Mouse (Mus musculus) spleen, adult 12 weeks (tissue): ENCODE results near the gene Cdk5r1.

Source experiments
- DNase-seq: peaks from one replicate; pipeline ENCODE4 v3.0.0; 2022; ENCODE audit warnings: low spot score

The Cdk5r1 gene

DNA sequence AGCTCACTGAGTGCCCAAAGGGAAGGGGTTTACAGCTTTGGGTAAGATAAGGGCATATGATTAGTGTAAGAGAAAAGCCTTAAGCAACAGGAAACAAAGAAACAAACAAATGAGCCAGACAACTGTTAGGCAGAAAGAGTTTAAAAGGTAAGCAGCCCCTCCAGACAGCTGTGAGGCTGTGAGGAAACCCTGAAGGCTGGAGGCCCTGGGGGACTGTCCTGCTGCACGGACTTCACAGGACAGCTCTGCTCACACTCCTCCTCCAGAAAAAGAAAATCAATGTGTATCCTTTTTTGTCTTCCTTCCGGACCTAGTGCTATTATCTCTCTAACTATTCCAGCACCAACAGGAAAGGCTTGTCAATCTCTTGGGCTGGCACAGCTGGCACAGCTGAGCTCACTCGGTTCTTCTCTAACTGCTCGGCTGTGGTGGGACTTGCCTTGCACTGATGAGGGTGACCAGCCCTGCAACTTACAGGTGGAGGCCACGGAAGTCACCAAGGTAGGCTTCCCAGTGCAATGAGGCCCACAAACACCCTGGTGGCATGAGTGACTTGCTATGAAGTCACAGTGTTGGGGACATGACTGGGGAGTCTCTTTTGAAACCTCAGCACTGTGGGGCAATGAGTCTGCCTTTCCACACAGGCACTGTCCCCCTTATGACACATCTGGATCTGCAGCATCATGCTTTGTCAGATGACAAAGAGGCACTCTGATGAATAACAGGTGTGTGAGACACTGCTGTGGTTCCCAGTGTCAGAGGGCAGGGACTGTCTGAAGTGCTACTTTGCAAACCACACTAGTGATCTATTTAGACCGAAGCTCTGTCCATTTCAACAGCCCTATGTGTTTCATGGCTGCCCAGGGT lies 27.9 kb downstream of the Cdk5r1 start:
- no peak for DNase-seq

DNA sequence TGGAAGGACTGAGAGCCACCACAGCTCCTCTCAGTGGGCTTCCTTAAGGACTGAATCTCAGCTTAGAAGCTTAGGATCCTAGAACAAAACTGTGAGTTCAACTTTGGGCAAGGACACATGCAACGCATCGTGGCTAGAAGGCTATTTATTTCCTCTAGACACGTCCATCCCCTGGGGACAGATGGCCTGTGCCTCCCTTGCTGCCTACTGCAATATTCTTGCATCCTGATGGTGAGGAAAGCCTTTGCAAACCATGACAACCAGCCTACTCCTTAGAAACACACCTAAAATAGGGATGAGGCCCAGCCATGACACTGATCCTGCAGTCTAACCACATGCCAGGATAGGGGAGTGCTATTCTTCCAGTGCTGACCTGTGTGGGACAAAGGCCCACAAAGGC lies 28.8 kb downstream of the Cdk5r1 start:
- no peak for DNase-seq

DNA sequence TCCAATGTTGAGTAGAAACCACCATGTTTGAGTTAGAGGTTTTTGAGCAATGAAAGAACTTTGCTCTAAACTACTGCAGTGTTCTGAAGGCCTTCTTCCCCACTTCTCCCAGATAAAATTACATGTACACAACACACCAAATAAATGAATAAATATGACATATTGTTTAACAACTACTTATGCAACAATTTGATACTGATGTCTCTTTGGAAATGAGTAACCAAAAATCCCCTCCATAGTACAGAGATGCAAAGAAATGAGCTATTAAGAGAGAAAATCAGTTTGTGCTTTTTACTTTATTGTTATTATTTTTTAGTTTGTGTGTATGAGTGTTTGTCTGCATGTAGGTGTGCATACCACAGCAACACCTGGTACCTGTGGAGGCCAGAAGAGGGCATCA lies 29.7 kb downstream of the Cdk5r1 start:
- no peak for DNase-seq

DNA sequence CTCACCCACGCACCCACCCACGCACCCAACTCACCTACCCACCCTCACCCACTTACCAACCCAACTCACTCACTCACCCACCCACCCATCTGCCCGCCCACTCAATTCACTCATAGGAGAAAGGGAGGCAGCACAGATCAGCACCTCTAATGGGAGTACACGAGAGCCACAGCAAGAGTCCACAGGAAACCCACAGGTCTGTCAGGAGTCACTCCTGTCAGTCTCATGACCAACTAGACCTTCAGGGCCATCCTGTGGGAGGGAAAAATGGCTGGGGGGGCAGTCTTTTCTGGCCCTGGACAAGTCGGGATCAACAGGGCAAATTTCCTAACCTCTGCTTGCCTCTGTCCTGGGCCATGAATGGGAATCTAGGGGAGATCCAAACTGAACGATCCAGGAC lies 31.0 kb downstream of the Cdk5r1 start:
- no peak for DNase-seq

DNA sequence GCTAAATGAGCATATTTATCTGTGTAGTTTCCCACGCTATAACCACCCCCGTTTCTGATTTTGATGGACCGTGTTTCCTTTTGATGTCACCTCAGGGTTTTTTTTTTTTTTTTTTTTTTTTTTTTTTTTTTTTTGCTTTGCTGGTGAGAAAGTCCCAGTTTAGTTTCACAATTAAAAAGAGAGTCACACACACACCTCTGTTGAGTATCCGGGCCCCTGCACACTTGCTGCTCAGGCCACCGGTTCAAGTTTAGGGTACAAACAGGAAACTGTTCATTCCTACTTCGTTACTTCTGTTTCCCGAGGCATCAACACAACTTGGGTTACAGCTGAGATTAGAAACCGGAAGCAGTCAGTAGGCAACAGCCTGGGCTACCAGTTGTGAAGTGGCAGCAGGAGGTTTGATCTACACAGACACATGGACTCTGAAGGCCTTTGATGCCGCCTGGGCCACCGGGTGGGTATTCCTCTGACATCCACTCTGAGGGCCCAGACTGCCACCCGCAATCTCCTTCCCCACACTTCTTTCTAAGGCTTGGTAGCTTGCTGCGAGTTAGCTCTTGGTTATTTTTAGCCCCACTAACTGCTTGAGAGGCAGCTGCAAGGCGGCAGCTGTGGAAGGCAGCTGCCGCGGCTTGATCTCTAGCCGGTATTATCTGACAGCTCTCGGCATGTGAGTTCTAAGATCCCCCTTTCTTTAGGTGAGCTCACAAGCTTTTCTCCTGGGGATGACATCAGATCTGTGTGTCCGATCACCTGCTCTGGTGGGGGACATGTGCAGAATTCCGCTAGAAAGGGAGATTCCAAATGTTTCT lies 31.7 kb downstream of the Cdk5r1 start:
- peak; percentile 49 for DNase-seq

DNA sequence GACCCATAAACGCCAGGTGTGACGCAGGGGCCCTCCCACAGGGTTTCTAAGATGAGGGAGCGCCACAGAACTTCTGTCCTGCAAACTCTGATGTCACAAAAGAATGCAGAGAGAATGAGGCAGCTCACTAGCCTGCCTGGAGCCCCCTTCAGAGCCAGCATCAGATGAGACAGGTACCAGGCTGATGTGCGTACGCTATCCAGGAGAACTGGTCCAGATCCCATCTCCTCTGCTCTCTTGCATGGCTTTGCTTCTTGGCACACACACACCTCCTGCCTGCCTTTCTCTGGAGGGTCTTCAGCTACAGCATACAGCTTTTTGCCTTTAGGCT lies 32.3 kb downstream of the Cdk5r1 start:
- DNase-seq = no peak

DNA sequence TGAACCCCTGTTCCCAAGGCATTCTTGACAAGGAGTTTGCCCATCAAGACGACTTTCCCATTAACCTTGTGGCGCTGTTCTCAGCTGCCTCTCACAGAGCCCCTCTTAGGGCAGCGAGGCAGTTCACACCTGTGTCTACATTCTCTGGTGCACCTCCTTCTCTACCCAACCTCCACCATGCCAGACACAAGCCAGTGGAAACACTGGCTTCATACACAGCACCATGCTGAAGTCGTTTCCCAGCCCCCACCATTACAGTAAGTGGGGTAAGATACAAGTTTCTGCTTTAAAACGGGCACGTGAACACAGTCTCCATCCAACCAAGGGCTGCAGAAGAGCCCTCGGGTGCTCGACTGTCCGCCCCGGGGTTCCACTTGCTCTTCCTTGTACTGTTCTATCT lies 33.3 kb downstream of the Cdk5r1 start:
- DNase-seq = no peak

DNA sequence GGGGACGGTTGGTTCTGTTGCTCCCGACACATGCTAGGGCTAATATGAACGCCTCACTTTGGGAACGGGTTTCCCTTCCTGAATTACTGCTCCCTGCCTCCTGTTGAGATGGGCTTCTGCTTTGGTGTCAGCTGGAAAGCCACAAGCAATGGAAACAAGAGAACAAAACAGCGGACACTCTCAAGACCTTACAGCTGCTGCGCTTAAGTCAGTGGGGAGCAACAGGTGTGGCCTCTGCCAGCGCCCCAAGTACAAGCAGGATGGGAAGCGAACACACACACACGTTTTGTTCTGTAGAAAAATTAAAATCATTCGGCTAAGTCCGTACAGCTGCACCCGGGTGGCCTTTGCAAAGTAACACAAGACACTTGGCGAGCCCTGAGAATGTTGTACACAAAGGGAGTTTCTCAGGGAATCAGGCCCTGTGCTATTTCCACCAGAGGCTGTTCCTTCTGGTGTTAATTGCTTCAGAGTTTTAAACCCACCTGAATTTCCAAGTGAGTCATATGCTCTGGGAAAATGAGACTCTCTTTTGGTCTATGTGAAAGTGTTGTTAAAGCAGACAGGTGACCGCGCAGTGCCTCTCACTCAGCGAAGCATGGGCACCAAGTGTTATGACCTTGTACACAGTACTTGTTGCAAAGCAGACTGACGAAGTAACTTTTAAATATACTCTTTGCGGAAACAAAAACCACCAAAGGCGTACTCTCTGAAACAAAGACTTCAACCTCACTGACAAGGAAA lies 35.7 kb downstream of the Cdk5r1 start:
- DNase-seq = no peak

DNA sequence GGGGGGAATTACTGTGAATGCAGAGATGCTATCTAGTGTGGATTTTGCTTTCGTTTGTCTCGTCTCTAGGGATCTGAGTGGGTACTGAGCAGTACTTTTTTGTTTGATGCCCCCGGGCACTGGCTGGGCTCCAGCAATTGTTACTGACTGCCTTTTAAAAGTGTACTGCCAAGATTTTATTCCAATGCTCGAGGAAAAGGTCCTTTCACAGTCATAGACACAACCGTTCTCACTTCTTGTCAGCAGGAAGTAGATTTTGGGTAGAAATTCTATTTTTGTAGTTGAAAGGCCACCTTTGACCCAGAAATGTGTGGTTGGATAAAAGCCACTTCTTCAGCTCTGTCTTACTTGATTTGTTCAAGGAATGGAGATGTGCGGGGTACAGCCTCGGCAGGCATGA lies 37.0 kb downstream of the Cdk5r1 start:
- DNase-seq = no peak

DNA sequence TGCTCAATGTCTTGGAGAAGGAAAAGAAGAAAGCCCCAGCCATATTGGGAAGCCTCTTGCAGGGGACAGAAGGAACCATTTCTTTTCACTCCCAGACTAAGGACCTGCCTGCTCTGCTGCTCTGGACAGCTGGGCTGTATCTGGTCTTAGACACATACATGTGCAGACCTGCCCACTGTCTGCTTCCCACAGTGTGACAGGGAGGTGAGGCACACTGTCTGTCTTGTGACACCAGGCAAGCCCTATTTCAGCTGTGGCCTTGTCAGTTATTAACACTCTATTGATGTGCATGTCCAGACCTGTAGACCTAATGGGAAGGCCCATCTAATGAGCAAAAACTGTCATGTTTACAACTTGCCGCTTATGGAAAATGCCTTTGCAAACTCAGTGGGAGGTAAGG lies 38.5 kb downstream of the Cdk5r1 start:
- DNase-seq = no peak

DNA sequence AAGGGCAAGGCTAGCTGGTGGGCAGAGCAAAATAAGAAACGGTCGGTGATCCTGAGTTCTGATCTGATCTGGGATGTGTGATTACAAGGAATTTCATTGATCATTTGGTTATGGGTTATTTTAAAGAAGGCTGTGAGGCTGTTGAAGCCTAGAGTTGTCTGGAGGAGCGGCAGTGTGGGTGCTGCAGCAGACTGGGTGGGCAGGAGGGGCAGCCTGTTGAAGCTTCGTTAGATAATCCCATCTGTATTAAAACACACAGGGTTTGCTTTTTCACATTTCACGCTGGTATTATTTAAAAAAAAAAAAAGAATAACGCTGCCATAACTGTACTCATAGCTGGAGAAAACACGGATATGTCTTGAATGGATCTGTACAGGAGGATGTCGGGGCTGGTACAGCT lies 39.1 kb downstream of the Cdk5r1 start:
- no peak for DNase-seq

DNA sequence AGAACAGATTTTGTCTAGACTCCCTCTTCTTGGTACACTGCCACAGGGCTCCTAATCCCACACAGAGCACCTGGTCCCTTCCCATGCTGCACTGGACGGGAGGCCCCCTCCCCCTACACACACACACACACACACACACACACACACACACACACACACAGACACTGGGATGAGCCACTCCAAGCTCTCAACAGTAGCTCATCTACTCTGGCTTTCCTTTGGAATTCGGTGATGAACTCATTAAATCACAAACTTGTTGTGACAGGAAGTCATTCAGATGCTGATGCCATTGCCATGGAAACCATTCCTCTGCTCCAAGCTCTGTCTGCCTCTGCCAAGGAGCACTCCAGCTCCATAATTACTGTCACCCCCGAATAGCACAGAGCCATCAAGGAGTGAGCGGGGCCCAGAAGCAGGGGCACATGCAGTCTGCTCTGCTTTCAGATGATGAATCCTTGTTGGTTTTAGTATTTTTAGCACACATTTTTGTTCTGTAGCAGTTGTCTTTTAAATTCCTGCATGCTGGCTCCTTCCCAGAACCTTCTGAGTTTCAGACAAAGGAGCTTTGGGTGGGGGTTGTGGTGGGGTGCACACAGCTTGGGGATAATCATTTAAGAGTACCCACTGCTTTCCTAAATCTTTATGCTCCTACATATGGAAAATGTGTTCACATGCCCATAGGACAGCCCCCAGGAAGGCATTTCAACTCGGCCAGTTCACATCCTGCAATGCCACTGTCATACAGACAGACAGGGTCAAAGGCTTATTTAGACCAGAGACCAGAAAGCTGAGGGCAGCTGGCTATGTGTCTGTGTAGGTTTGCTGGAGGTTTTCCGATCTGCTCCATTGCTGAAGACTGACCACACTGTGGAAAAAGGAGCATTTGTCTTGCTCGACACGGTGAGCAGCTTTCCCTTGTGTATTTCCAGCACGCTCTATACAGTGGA lies 41.9 kb downstream of the Cdk5r1 start:
- DNase-seq = no peak

DNA sequence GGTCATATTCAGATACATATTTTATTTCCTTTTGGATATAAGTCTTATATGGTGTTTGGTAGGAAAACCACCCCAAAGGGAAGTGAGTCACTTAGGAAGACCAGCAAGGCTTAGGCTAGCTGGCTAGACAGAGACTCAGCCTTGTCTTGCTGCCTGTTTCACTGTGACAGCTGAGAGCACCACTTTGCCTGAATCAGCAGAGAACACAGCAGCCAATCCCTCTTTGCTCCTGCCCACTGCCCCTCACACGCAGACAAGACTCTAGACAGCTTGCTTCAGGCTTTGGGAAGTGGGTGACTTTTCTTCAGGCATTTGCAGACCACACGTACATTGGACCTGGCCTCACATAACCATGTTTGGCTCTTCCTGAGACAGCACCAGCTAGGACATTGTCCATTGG lies 44.3 kb downstream of the Cdk5r1 start:
- DNase-seq = no peak

DNA sequence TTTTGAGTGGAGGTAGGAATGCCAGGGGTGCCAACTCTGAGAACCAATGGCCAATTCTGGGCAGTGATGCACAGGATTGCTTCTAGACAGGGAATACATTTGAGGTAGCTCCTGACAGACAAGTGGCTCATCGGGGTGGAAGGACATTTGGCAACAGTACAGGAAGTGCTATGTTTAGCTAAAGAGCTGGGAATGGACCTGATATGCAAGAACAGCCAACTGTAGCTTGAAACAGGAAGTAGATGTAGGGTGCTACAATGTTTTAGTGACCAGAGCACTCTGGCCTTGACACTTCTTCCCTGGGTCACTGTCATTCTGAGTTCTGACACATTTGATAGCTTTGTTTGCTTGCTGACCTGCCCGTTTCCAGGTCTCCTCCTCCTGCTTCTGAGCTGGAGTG lies 46.0 kb downstream of the Cdk5r1 start:
- DNase-seq = no peak

DNA sequence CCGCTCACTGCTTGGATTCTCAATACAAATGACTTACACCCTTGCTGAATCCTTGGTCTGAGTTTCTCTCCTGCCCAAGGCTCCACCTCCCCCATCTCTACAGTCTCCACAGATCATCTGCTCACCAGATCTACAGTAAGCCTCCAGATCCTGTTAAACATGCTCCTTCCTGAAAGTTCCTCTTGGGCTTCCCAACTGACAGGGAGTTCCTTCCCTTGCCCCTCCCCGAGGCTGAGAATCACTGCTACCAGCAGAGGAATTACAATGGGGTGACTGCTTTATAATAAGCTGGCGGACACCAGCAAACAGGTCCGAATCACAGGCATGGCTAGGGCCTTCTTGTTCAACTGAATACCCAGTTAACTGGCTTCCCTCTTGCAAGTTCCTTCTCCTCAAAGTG lies 46.6 kb downstream of the Cdk5r1 start:
- DNase-seq = no peak

DNA sequence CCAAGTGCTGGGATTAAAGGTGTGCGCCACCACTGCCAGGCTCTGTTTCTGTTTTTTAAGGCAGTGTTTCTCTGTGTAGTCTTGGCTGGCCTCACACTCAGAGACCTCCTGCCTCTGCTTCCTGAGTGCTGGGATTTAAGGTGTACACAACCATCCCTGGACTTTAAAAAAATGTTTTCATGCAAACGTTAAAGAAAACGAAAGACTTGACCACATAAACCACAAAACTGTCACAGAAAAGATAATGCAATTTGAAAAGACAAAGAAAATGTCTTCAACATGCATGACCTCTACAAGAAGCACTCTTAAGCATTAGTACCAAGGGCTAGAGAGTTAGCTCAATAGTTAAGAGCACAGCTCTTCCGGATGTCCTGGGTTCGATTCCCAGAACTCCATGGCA lies 47.4 kb downstream of the Cdk5r1 start:
- no peak for DNase-seq

DNA sequence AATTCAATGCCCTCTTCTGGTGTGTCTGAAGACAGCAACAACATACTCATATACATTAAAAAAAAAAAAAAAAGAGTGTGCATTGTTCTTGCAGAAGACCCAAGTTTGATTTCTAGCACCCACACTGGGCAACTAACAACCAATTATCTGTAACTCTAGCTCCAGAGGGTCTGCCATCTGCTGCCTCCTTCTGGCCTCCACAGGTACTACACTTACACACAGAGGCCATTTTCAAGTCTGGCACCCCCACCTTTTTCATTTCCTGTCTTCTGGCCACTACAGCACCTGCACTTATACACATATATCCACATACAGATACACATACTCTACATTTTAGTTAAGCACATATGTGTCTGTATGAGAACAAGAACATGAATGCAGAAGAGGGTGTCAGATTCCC lies 50.9 kb downstream of the Cdk5r1 start:
- no peak for DNase-seq

DNA sequence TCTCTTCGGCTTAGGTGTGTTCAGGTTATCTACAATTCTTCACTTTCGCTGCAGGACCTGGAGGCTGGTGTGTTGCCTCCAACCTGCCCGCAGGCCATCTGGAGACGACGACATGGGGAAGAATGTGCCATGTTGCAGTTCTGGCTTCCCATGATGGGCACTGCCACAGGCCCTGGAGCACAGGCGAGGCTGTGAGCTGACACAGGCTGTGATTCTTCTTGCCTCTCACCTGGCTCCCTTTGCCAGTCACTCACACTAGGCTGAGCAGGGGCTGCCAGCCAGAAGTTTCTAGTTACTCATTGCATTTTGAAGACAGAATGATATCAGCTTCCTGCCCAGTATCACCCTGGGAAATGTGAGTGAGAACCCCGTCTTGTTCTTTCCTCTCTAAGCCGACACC lies 52.3 kb downstream of the Cdk5r1 start:
- no peak for DNase-seq
